Mouse (Mus musculus): ENCODE results near the gene Ssu2. TPM values are rescaled to one million over a fixed set of nuclear protein-coding genes. Genes with fewer than 3 reads are reported as not detected.

Ssu2 gene
- total and polyA plus RNA-seq, 3 experiments = not detected

GRCm38 (mm10) chr6:112319449-112319848, 68.4 kb downstream of the Ssu2 start:
- H3K4me1 ChIP-seq (ENCODE audit: insufficient read depth, low read depth, low read length) = no peaks in the 10 kb centered on the region
- H3K27me3 ChIP-seq (ENCODE audit: insufficient read depth, low read length) = no peaks in the 10 kb centered on the region
- no peak for ATAC-seq (ENCODE audit: extremely low read depth, insufficient number of reproducible peaks, low FRiP score, poor library complexity, severe bottlenecking)
- TF ChIP-seq TAL1 (conservative IDR thresholded peaks at IDR 0.05; ENCODE audit: low read depth, low read length) = no peak
- TF ChIP-seq POLR2AphosphoS5 (IDR thresholded peaks at IDR 0.05; ENCODE audit: insufficient replicate concordance, low read depth, low read length) = no peak
- TF ChIP-seq GATA1 (IDR thresholded peaks at IDR 0.05; ENCODE audit: borderline replicate concordance, low read length) = no peak
- no peak for TF ChIP-seq GATA2 (IDR thresholded peaks at IDR 0.05; ENCODE audit: borderline replicate concordance, low read depth, low read length)
- no peak for TF ChIP-seq CTCF (IDR thresholded peaks at IDR 0.05; ENCODE audit: low read depth, low read length)
- no peaks in the 10 kb centered on the region for H3K36me3 ChIP-seq (replicated peaks)
- no peak for DNase-seq (ENCODE audit: low spot score)
- peaks cover 57% of the 10 kb centered on the region for H3K9me3 ChIP-seq (replicated peaks)
- H3K4me3 ChIP-seq (ENCODE audit: low read depth, low read length) = no peak overlapping the region

GRCm38 (mm10) chr6:112311385-112311784, 76.4 kb downstream of the Ssu2 start:
- H3K36me3 ChIP-seq (replicated peaks) = no peaks in the 10 kb centered on the region
- no peak for ATAC-seq (ENCODE audit: extremely low read depth, insufficient number of reproducible peaks, low FRiP score, poor library complexity, severe bottlenecking)
- H3K4me3 ChIP-seq (ENCODE audit: low read depth, low read length) = no peak overlapping the region
- DNase-seq (ENCODE audit: low spot score) = no peak
- H3K4me1 ChIP-seq (ENCODE audit: insufficient read depth, low read depth, low read length) = no peaks in the 10 kb centered on the region
- H3K27me3 ChIP-seq (ENCODE audit: insufficient read depth, low read length) = no peaks in the 10 kb centered on the region
- TF ChIP-seq GATA2 (IDR thresholded peaks at IDR 0.05; ENCODE audit: borderline replicate concordance, low read depth, low read length) (no peak), CTCF (IDR thresholded peaks at IDR 0.05; ENCODE audit: low read depth, low read length) (no peak), GATA1 (IDR thresholded peaks at IDR 0.05; ENCODE audit: borderline replicate concordance, low read length) (no peak), POLR2AphosphoS5 (IDR thresholded peaks at IDR 0.05; ENCODE audit: insufficient replicate concordance, low read depth, low read length) (no peak), TAL1 (conservative IDR thresholded peaks at IDR 0.05; ENCODE audit: low read depth, low read length) (no peak)
- peaks cover 65% of the 10 kb centered on the region for H3K9me3 ChIP-seq (replicated peaks)

GRCm38 (mm10) chr6:112309330-112309938, 78.4 kb downstream of the Ssu2 start:
- DNase-seq (ENCODE audit: low spot score) (no peak), ATAC-seq (ENCODE audit: extremely low read depth, insufficient number of reproducible peaks, low FRiP score, poor library complexity, severe bottlenecking) (no peak)
- no peak overlapping the region for H3K4me3 ChIP-seq (ENCODE audit: low read depth, low read length)
- H3K36me3 ChIP-seq (replicated peaks) = no peaks in the 10 kb centered on the region
- no peak for TF ChIP-seq POLR2AphosphoS5 (IDR thresholded peaks at IDR 0.05; ENCODE audit: insufficient replicate concordance, low read depth, low read length)
- TF ChIP-seq CTCF (IDR thresholded peaks at IDR 0.05; ENCODE audit: low read depth, low read length) = no peak
- TF ChIP-seq TAL1 (conservative IDR thresholded peaks at IDR 0.05; ENCODE audit: low read depth, low read length) = no peak
- no peak for TF ChIP-seq GATA2 (IDR thresholded peaks at IDR 0.05; ENCODE audit: borderline replicate concordance, low read depth, low read length)
- no peak for TF ChIP-seq GATA1 (IDR thresholded peaks at IDR 0.05; ENCODE audit: borderline replicate concordance, low read length)
- no peaks in the 10 kb centered on the region for H3K4me1 ChIP-seq (ENCODE audit: insufficient read depth, low read depth, low read length)
- H3K27me3 ChIP-seq (ENCODE audit: insufficient read depth, low read length) = no peaks in the 10 kb centered on the region
- peaks cover 56% of the 10 kb centered on the region for H3K9me3 ChIP-seq (replicated peaks)

Other genes starting within 250 kb of the Ssu2 start
- gene Lmcd1, start 114.3 kb downstream of the Ssu2 start, total RNA-seq (2014; fragmentation: Nextera tagmentation) = not detected in 2 replicates
- 0.11 TPM in 1 of 2 replicates, not detected in the other for gene Lmcd1, start 114.3 kb downstream of the Ssu2 start, total RNA-seq (2017)
- gene Lmcd1, start 114.3 kb downstream of the Ssu2 start, polyA plus RNA-seq (2012) = not detected in 2 replicates
- gene Cav3, start 71.5 kb upstream of the Ssu2 start, total RNA-seq (2014; fragmentation: Nextera tagmentation) = not detected in 2 replicates
- not detected in 2 replicates for gene Cav3, start 71.5 kb upstream of the Ssu2 start, total RNA-seq (2017)
- not detected in 2 replicates for gene Cav3, start 71.5 kb upstream of the Ssu2 start, polyA plus RNA-seq (2012)
- not detected in 2 replicates for gene Oxtr, start 101.9 kb upstream of the Ssu2 start, total RNA-seq (2014; fragmentation: Nextera tagmentation)
- gene Oxtr, start 101.9 kb upstream of the Ssu2 start, total RNA-seq (2017) = 0.06 and 0.27 TPM in 2 replicates
- 0.01 TPM in 1 of 2 replicates, not detected in the other for gene Oxtr, start 101.9 kb upstream of the Ssu2 start, polyA plus RNA-seq (2012)

All from G1E (cell line).